Mouse (Mus musculus): Measurements from ENCODE around the gene Dlg2.
"Not testable (repeated sequence)": the region's sequence is repeated elsewhere in the genome, so short reads cannot be mapped to it uniquely, and the experiment has no call there.

The Dlg2 gene

GRCm38 (mm10) chr7:90825640-90826039 is 349.2 kb downstream of the Dlg2 start:
- no peak for DNase-seq (ENCODE audit: low spot score in 2 of 2)

GRCm38 (mm10) chr7:90841276-90841675 is 364.8 kb downstream of the Dlg2 start:
- no peak for DNase-seq (ENCODE audit: low spot score in 2 of 2)

DNA sequence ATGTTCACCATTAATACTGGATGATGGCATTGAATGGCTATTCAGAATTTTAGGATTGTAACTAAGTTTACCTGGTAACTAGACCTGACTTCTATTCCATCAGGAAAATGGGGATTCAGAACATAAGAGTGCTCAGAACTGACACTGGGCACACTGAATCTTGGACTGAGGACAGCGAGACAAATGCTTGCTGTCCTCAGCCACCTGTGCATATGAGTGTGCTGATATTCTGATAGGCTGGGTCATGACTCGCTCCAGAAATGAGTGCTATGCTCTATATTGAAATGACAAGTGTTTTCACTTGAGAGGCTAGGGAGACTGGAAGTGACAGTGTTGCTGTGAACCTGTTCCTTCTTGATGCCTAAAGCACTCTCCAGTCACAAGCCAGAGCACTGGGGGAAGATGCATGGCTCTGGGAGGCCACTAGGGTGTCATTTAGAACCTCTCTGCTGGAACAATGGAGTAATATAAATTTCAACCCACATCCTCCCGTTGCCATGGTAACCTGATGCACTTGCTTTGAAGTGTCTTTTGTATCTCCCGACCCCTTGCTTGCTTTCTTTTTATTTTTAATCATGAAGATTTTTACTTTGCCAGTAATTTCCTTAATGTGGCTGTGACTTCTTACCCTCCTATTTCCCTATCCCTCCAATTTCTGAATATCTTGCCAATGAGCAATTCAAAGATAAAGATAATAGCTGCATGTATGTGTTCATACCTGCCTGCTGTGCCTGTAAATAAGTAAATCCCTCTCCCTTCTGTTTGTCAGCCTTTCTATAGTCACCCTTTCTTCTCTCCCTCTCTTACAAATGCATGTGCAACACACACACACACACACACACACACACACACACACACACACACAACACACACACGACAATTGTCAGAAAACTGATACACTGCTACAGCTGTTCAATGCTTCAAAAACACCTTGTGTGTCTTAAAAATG is 367.1 kb downstream of the Dlg2 start:
- no peak for DNase-seq (ENCODE audit: low spot score in 2 of 2)

DNA sequence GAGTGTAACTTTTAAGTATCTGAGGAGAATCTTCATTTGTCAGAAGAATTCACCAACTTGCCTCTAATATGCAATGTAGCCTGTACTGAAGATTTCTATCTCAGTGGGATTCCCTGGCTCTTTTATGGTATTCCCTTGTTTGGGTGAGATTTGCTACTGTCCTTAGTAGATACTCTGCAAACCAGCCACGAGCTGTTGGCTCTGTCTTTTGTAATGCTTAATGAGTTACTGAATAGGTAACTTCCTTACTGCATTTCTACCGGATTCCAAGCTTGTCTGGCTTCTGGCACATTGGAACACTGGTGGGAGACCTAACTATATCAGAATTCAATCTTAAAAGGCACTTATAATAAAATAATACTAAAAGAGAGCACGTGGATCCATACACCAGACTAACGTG is 400.3 kb downstream of the Dlg2 start:
- DNase-seq (ENCODE audit: low spot score in 2 of 2) = not testable (repeated sequence)

DNA sequence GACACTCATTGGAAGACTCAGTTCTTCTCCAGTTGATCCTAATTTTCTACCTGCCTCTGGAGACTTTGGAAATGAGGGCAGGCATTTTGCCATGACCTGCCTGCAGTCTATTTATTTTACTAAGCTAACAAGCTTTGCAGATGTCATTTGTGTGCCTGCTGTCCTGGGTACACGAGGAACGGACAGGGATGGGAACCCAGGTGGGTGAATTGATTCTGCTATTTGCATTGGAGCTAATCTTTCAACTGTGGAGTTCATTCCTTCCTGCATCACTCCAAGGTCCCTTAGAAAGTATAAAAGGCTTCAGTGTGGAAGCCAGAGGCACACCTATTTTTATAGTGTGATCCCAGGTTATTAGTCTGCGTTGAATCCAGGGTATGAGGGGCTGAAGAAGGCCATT is 406.3 kb downstream of the Dlg2 start:
- no peak for DNase-seq (ENCODE audit: low spot score in 2 of 2)

GRCm38 (mm10) chr7:90886396-90887006 is 410.0 kb downstream of the Dlg2 start:
- DNase-seq (ENCODE audit: low spot score in 2 of 2) = no peak

DNA sequence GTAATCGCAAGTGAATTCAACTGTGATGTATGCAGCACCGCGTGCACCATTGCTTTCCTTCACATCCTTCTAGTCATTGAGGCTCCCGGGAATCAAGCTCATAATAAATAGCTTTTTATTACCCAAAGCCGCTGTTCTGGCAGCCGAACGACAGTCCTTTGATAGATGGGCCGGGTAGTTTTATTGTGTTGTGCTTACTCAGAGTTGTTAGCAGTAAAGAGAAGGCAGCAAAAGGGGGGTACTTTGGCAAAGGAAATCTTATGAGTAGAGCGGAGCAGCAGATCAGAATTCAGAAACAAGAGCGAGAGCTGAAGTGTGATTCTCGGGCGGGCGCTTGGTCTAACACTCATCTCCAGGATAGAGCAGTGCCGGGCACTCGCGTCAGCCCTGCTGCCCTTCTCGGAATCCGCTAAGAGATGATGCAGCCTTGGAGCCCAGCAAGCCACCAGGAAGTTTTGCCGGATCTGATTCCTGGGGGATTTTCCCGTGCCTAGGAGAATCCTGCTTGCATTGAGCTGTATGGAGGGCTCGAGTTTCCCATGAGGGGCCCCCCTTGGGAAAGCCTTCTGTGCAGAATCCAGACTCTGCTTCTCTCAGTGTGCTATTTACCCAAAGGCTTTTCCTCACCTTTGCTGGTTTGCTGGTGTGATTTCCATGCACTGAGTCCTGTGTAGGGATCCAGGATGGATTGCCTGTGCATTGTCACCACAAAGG is 410.7 kb downstream of the Dlg2 start:
- no peak for DNase-seq (ENCODE audit: low spot score in 2 of 2)

GRCm38 (mm10) chr7:90927441-90927840 is 451.0 kb downstream of the Dlg2 start:
- no peak for DNase-seq (ENCODE audit: low spot score in 2 of 2)

GRCm38 (mm10) chr7:90940726-90941125 is 464.3 kb downstream of the Dlg2 start:
- no peak for DNase-seq (ENCODE audit: low spot score in 2 of 2)

- DNase-seq (ENCODE audit: low spot score in 2 of 2) = no peak
These were observed 470.6 kb downstream of the Dlg2 start for GRCm38 (mm10) chr7:90947073-90947472.

DNA sequence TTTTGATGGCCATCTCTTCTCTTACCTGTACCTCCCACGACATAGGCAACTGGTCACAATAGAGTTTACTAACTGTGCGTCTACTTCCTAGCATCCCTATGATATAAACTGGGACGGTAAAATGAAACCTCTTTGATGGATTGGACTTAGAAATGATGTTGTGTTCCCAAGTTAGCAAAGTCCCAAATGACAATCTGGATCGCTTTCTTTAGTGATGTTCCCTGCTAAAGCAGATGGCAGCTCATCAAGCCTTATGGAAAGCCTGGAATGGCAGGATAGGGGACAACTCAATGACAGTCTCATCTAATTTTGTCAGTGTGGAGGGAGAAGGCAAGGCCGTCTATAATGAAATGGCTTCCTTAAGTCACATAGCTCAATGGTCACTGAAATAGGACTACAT is 472.7 kb downstream of the Dlg2 start:
- no peak for DNase-seq (ENCODE audit: low spot score in 2 of 2)

DNA sequence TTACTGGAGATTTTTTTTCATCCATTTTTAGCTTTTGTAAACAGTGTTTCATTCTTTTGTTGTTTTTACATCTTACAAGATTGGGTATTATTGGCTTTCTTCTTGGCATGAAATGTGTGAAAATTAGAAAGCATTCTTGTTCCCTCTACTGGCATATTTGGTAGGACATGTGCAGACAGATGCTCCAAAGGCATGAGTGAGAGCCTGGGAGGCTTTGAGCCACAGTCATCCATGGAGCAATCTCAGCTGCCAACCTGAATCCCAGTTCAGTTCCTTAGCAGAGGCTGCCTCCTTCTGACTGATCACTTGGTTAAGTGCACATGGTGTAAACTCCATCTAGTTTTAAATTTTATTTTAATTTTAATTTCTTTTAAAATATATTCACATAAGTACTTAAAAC is 500.8 kb downstream of the Dlg2 start:
- no peak for DNase-seq (ENCODE audit: low spot score in 2 of 2)

DNA sequence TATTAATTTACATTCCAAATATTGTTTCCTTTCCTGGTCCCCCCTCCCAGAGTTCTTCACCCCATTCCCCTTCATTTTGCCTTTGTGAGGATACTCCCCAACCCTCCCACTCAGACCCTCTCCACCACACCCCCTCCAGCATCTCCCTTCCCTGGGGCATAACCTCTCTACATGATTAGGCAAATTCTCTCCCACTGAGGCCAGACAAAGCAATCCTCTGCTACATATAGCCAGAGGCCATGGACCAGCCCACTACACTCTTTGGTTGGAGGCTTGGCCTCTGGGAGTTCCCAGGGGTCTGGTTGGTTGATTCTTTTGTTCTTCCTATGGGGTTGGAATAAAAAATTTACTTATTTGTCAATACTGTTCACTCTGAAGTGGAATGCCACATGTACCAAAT is 505.6 kb downstream of the Dlg2 start:
- no peak for DNase-seq (ENCODE audit: low spot score in 2 of 2)

DNA sequence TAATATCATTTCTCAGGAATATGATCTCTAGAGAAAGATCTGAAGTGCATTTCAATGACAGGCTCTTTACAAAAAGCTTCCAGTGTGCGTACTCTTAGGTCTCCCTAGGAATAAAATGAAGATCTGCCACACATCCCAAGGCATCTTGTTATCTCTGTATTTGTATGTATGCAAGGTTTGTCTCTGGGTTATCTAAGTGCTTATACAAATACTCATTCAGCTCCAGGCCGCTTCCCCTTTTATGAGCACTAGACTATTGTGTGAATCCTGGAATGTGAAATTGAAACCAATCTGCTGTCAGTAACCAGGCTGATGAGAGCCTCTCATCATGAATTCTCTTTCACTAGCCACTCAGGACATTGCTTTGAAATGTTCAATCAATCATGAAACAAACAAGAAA is 534.2 kb downstream of the Dlg2 start:
- no peak for DNase-seq (ENCODE audit: low spot score in 2 of 2)

DNA sequence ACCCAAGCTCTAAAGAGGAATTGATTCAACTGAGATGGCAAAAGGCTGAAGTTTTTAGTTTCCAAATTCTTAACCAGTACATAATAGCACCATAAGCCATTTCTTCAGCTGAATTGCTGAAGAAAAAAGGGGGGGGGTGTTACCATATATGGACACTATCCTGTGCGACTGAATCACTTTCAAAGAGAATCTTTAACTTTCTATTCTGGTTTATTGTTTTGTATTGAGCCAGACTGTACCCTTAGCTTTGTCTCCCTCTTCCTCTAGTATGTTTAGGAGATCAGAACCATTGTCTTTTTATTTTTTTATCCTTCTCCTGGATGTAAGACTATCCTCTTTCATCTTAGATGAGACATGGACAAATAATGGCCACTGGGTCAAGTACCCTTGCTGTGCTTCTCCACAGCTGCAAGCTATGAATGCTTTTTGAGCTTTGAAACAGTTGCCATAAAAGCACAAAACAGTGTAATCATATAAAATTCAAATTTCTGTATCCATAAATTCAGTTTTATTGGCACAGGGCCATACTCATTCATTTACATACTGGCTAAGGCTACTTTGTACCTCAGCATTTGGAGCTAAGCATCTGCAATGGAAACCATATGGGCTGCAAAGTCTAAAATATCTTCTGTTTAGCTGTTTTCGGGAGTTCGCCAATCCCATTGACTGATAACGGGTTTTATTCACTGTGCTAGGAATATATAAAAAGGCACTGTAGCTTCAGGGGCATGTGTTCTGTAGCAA is 568.7 kb downstream of the Dlg2 start:
- DNase-seq (ENCODE audit: low spot score in 2 of 2) = no peak

DNA sequence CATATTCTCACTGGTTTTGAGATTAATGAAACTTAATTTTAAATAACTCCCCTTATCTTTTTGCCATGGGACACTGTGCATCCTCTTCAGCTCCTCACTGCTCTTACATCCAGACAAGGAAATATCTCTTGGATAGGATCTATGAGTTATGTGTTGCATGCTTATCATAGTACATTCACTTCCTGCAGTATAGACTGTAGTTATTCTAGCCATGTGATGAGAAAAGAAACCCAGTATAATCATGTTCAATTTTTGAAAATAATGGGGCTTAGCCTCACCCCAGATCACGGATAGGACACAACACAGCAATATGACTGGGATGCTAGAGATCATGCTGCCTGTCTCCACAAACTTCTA is 569.2 kb downstream of the Dlg2 start:
- DNase-seq (ENCODE audit: low spot score in 2 of 2) = no peak

- DNase-seq (ENCODE audit: low spot score in 2 of 2) = no peak
These were observed 587.0 kb downstream of the Dlg2 start for GRCm38 (mm10) chr7:91063297-91064040.

GRCm38 (mm10) chr7:91071751-91072707 is 595.6 kb downstream of the Dlg2 start:
- DNase-seq (ENCODE audit: low spot score in 2 of 2) = no peak

- DNase-seq (ENCODE audit: low spot score in 2 of 2) = no peak
These were observed 609.6 kb downstream of the Dlg2 start for GRCm38 (mm10) chr7:91086071-91086470.
